Mouse (Mus musculus) fibroblast of lung, adult 2 months (primary cell): ENCODE data around the gene Gm15557.

Source experiments
- DNase-seq: peaks from one replicate; pipeline ENCODE4 v3.0.0-alpha.2; 2011; ENCODE audit warnings: low read depth

Gene Gm15557

GRCm38 (mm10) chr2:155949362-155949761 lies 8.8 kb downstream of the Gm15557 start:
- DNase-seq = peak; percentile 53

GRCm38 (mm10) chr2:155952006-155952405 lies 11.5 kb downstream of the Gm15557 start:
- DNase-seq = no peak

- peak; percentile 76 for DNase-seq
Observed at GRCm38 (mm10) chr2:155956134-155957059, 15.9 kb downstream of the Gm15557 start, which contains the start of gene Cep250. Gene Cep250, plus strand, starts transcription at chr2:155956458.

- no peak for DNase-seq
Observed at GRCm38 (mm10) chr2:155959981-155960380, 19.5 kb downstream of the Gm15557 start.

- no peak for DNase-seq
Observed at GRCm38 (mm10) chr2:155961862-155962261, 21.3 kb downstream of the Gm15557 start.

GRCm38 (mm10) chr2:155962991-155963390 lies 22.5 kb downstream of the Gm15557 start:
- DNase-seq = no peak

- DNase-seq = no peak
Observed at GRCm38 (mm10) chr2:155973348-155973747, 32.8 kb downstream of the Gm15557 start.

- no peak for DNase-seq
Observed at GRCm38 (mm10) chr2:155974087-155974731, 33.7 kb downstream of the Gm15557 start.

GRCm38 (mm10) chr2:155979328-155979991 lies 38.9 kb downstream of the Gm15557 start:
- DNase-seq = peak; percentile 27

- no peak for DNase-seq
Observed at GRCm38 (mm10) chr2:155985776-155986175, 45.2 kb downstream of the Gm15557 start.

- DNase-seq = no peak
Observed at GRCm38 (mm10) chr2:155987131-155987530, 46.6 kb downstream of the Gm15557 start.

GRCm38 (mm10) chr2:155989085-155989484 lies 48.6 kb downstream of the Gm15557 start:
- no peak for DNase-seq

GRCm38 (mm10) chr2:155991151-155991550 lies 50.6 kb downstream of the Gm15557 start:
- DNase-seq = no peak

- peak; percentile 9 for DNase-seq
Observed at GRCm38 (mm10) chr2:155991863-155992321, 51.4 kb downstream of the Gm15557 start.
